Mouse (Mus musculus) right cerebral cortex, postnatal 25 days (tissue): Measurements from ENCODE around the gene Cdadc1.
"Not testable (repeated sequence)": the region's sequence is repeated elsewhere in the genome, so short reads cannot be mapped to it uniquely, and the experiment has no call there.

Experiments
- DNase-seq: peaks from one replicate; pipeline ENCODE4 v3.0.0; 2022

The Cdadc1 gene

GRCm38 (mm10) chr14:59597398-59598259, at the start of gene Cdadc1:
Gene Cdadc1, minus strand, starts transcription at chr14:59597959.
- DNase-seq, result peak; percentile 95

- DNase-seq, result no peak
Observed at GRCm38 (mm10) chr14:59646826-59647697, 49.3 kb upstream of the Cdadc1 start.

- no peak for DNase-seq
Observed at GRCm38 (mm10) chr14:59644896-59645295, 47.1 kb upstream of the Cdadc1 start.

GRCm38 (mm10) chr14:59644166-59644565, 46.4 kb upstream of the Cdadc1 start:
- DNase-seq, result no peak

- no peak for DNase-seq
Observed at GRCm38 (mm10) chr14:59643582-59643981, 45.8 kb upstream of the Cdadc1 start.

GRCm38 (mm10) chr14:59641856-59642255, 44.1 kb upstream of the Cdadc1 start:
- DNase-seq, result no peak

- DNase-seq, result no peak
Observed at GRCm38 (mm10) chr14:59638906-59639703, 41.3 kb upstream of the Cdadc1 start.

GRCm38 (mm10) chr14:59633988-59634387, 36.2 kb upstream of the Cdadc1 start:
- no peak for DNase-seq

GRCm38 (mm10) chr14:59633295-59633898, 35.6 kb upstream of the Cdadc1 start:
- no peak for DNase-seq

- no peak for DNase-seq
Observed at GRCm38 (mm10) chr14:59632067-59632466, 34.3 kb upstream of the Cdadc1 start.

GRCm38 (mm10) chr14:59630096-59630495, 32.3 kb upstream of the Cdadc1 start:
- no peak for DNase-seq

- DNase-seq, result no peak
Observed at GRCm38 (mm10) chr14:59629308-59629707, 31.5 kb upstream of the Cdadc1 start.

- DNase-seq, result no peak
Observed at GRCm38 (mm10) chr14:59627823-59628222, 30.1 kb upstream of the Cdadc1 start.

GRCm38 (mm10) chr14:59627142-59627680, 29.5 kb upstream of the Cdadc1 start:
- DNase-seq, result no peak

GRCm38 (mm10) chr14:59626711-59627110, 29.0 kb upstream of the Cdadc1 start:
- DNase-seq, result no peak

- DNase-seq, result peak; percentile 40
Observed at GRCm38 (mm10) chr14:59625806-59626364, 28.1 kb upstream of the Cdadc1 start.

- DNase-seq, result peak; percentile 74
Observed at GRCm38 (mm10) chr14:59625158-59625805, 27.5 kb upstream of the Cdadc1 start, which contains the start of gene Shisa2. Gene Shisa2, plus strand, starts transcription at chr14:59625308.

- no peak for DNase-seq
Observed at GRCm38 (mm10) chr14:59624326-59624885, 26.6 kb upstream of the Cdadc1 start.

GRCm38 (mm10) chr14:59616802-59617201, 19.0 kb upstream of the Cdadc1 start:
- DNase-seq, result no peak

- DNase-seq, result not testable (repeated sequence)
Observed at GRCm38 (mm10) chr14:59614149-59614548, 16.4 kb upstream of the Cdadc1 start.
